7 mouse cellular contexts compared by ENCODE assay signal in genomic region chr15:5184668-5185330, GRCm38 (mm10). TPM values are rescaled to one million over a fixed set of nuclear protein-coding genes. Genes with fewer than 3 reads are reported as not detected.
A peak's percentile ranks its signal among the peaks of the same experiment; 100 is the strongest.
DNase-seq lines count a peak whose midpoint lies in the region; ATAC-seq and TF ChIP-seq lines count a peak whose summit lies in the region.

No protein-coding gene starts in this region.

- peak overlapping the region; percentile 95; the same call in 1 of the 2 replicates for H3K27ac ChIP-seq in bone marrow macrophage, adult 2 months (ENCODE audit: insufficient read depth, low read depth, low read length)
- peak overlapping the region; percentile 81 for H3K27ac ChIP-seq in limb, embryonic 13.5 days
- peak overlapping the region; percentile 33 for H3K27ac ChIP-seq in small intestine, adult 2 months (ENCODE audit: insufficient read depth, low read depth, low read length)

- H3K27me3 ChIP-seq in megakaryocyte, embryonic 14.5 days (replicated peaks): no peaks in the 10 kb centered on the region
- H3K27me3 ChIP-seq in limb, embryonic 13.5 days: no peaks in the 10 kb centered on the region
- H3K27me3 ChIP-seq in small intestine, adult 2 months (ENCODE audit: control insufficient read depth, insufficient read depth, low read length): no peaks in the 10 kb centered on the region

- ATAC-seq in megakaryocyte, adult 5-6 weeks (ENCODE audit: poor library complexity, severe bottlenecking): no peak
- ATAC-seq in granulocyte monocyte progenitor cell, adult 5-6 weeks (replicated peaks; ENCODE audit: poor library complexity, severe bottlenecking): peak; percentile 41
- ATAC-seq in limb, embryonic 13.5 days (ENCODE audit: low FRiP score, low read depth): peak; percentile 20; the same call in 1 of the 2 replicates

- H3K9me3 ChIP-seq in megakaryocyte, embryonic 14.5 days: no peaks in the 10 kb centered on the region
- H3K9me3 ChIP-seq in limb, embryonic 13.5 days: no peaks in the 10 kb centered on the region

- peak overlapping the region; percentile 79 for H3K4me2 ChIP-seq in limb, embryonic 13.5 days (replicated peaks)

- no peak for DNase-seq in layer of hippocampus, adult 9-11 months

- WGBS in limb, embryonic 13.5 days: 35% methylated on average over 11 of the region's 11 CpGs
- 11% methylated on average over 11 of the region's 11 CpGs for WGBS in small intestine, adult 2 months

- peaks cover 54% of the 10 kb centered on the region for H3K4me1 ChIP-seq in megakaryocyte, embryonic 14.5 days
- H3K4me1 ChIP-seq in bone marrow macrophage, adult 2 months (ENCODE audit: control insufficient read depth, insufficient read depth, low read length): peaks cover 18% of the 10 kb centered on the region
- peaks cover 14% of the 10 kb centered on the region for H3K4me1 ChIP-seq in limb, embryonic 13.5 days
- no peaks in the 10 kb centered on the region; the same call in 1 of the 2 replicates for H3K4me1 ChIP-seq in small intestine, adult 2 months (ENCODE audit: control insufficient read depth, insufficient read depth, insufficient read length, low read length)

- peaks cover 36% of the 10 kb centered on the region for H3K36me3 ChIP-seq in megakaryocyte, embryonic 14.5 days (replicated peaks; ENCODE audit: low read length)
- H3K36me3 ChIP-seq in limb, embryonic 13.5 days: peaks cover 10% of the 10 kb centered on the region
- H3K36me3 ChIP-seq in small intestine, adult 2 months (ENCODE audit: control insufficient read depth, insufficient read depth, low read length): peaks cover 4% of the 10 kb centered on the region

- peak overlapping the region; percentile 81 for H3K9ac ChIP-seq in limb, embryonic 13.5 days

- TF ChIP-seq POLR2A in bone marrow macrophage, adult 2 months (IDR thresholded peaks at IDR 0.05; ENCODE audit: borderline replicate concordance, low read depth, low read length): no peak
- TF ChIP-seq POLR2A in small intestine, adult 2 months (IDR thresholded peaks at IDR 0.05; ENCODE audit: low read depth, low read length): no peak

- H3K4me3 ChIP-seq in megakaryocyte, embryonic 14.5 days (replicated peaks): peak overlapping the region; percentile 99
- peak overlapping the region; percentile 99 for H3K4me3 ChIP-seq in bone marrow macrophage, adult 2 months (ENCODE audit: insufficient read depth, low read length)
- peak overlapping the region; percentile 91 for H3K4me3 ChIP-seq in limb, embryonic 13.5 days
- H3K4me3 ChIP-seq in small intestine, adult 2 months (ENCODE audit: low read depth, low read length): peak overlapping the region; percentile 95

- TF ChIP-seq CTCF in bone marrow macrophage, adult 2 months (IDR thresholded peaks at IDR 0.05; ENCODE audit: low read depth, low read length): no peak
- no peak for TF ChIP-seq CTCF in small intestine, adult 2 months (IDR thresholded peaks at IDR 0.05; ENCODE audit: extremely low read depth, insufficient read length, insufficient replicate concordance, low read depth, low read length)

RNA-seq across cellular contexts. Expression of gene Ttc33, which starts 0.5 kb away (rescaled TPM):
- 18.4 TPM in 1 of 2 replicates, not detected in the other for polyA plus RNA-seq in megakaryocyte, embryonic 14.5 days (2012; ENCODE audit: insufficient read depth, low replicate concordance)
- 21.6 and 23.1 TPM in 2 replicates for total RNA-seq in megakaryocyte, adult 5-6 weeks (2015)
- 34.1 and 38.5 TPM in 2 replicates for total RNA-seq in megakaryocyte, adult 5-6 weeks (2017)
- polyA plus RNA-seq in bone marrow macrophage, adult 2 months (2012; ENCODE audit: insufficient read depth, insufficient read length, missing spikeins): 40.7 and 44.6 TPM in 2 replicates
- 18.0 and 50.2 TPM in 2 replicates for total RNA-seq in granulocyte monocyte progenitor cell, adult 5-6 weeks (2014; fragmentation: Nextera tagmentation)
- 41.7 and 56.9 TPM in 2 replicates for total RNA-seq in granulocyte monocyte progenitor cell, adult 5-6 weeks (2017)
- polyA plus RNA-seq in limb, embryonic 13.5 days (2015; fragmentation: Nextera tagmentation; extraction: Ambion mirVana): 41.5 and 42.4 TPM in 2 replicates
- 0.76 and 1.4 TPM in 2 replicates for polyA plus RNA-seq in small intestine, adult 2 months (2012; rRNA removed)

RNA-seq across cellular contexts. Expression of gene Prkaa1, which starts 41.1 kb away (rescaled TPM):
- 0.47 and 0.93 TPM in 2 replicates for polyA plus RNA-seq in megakaryocyte, embryonic 14.5 days (2012; ENCODE audit: insufficient read depth, low replicate concordance)
- 36.2 and 42.8 TPM in 2 replicates for total RNA-seq in megakaryocyte, adult 5-6 weeks (2015)
- total RNA-seq in megakaryocyte, adult 5-6 weeks (2017): 30.5 and 31.1 TPM in 2 replicates
- 29.3 and 31.6 TPM in 2 replicates for polyA plus RNA-seq in bone marrow macrophage, adult 2 months (2012; ENCODE audit: insufficient read depth, insufficient read length, missing spikeins)
- total RNA-seq in granulocyte monocyte progenitor cell, adult 5-6 weeks (2014; fragmentation: Nextera tagmentation): 19.1 and 19.2 TPM in 2 replicates
- 19.2 and 21.1 TPM in 2 replicates for total RNA-seq in granulocyte monocyte progenitor cell, adult 5-6 weeks (2017)
- polyA plus RNA-seq in limb, embryonic 13.5 days (2015; fragmentation: Nextera tagmentation; extraction: Ambion mirVana): 15.2 and 16.8 TPM in 2 replicates
- polyA plus RNA-seq in small intestine, adult 2 months (2012; rRNA removed): 0.55 and 1.1 TPM in 2 replicates

RNA-seq across cellular contexts. Expression of gene Ptger4, which starts 59.2 kb away (rescaled TPM):
- 1.3 TPM in 1 of 2 replicates, not detected in the other for polyA plus RNA-seq in megakaryocyte, embryonic 14.5 days (2012; ENCODE audit: insufficient read depth, low replicate concordance)
- 30.5 and 33.2 TPM in 2 replicates for total RNA-seq in megakaryocyte, adult 5-6 weeks (2015)
- total RNA-seq in megakaryocyte, adult 5-6 weeks (2017): 20.6 and 21.2 TPM in 2 replicates
- 28.6 and 32.5 TPM in 2 replicates for polyA plus RNA-seq in bone marrow macrophage, adult 2 months (2012; ENCODE audit: insufficient read depth, insufficient read length, missing spikeins)
- total RNA-seq in granulocyte monocyte progenitor cell, adult 5-6 weeks (2014; fragmentation: Nextera tagmentation): 3.7 and 6.3 TPM in 2 replicates
- total RNA-seq in granulocyte monocyte progenitor cell, adult 5-6 weeks (2017): 3.7 and 5.8 TPM in 2 replicates
- polyA plus RNA-seq in limb, embryonic 13.5 days (2015; fragmentation: Nextera tagmentation; extraction: Ambion mirVana): 4.0 and 4.4 TPM in 2 replicates
- polyA plus RNA-seq in small intestine, adult 2 months (2012; rRNA removed): 37.8 and 85.6 TPM in 2 replicates

Comparison
In these comparisons a context has a peak if more than half of its experiments do, and no peak if none do; other contexts are left out.
1. H3K27ac ChIP-seq: peak in every context shown above with its lines; median percentile 95 in bone marrow macrophage, adult 2 months; 81 in limb, embryonic 13.5 days; 33 in small intestine, adult 2 months.